Comparison of ENCODE assay signal across 8 mouse cellular contexts in the genomic region with DNA sequence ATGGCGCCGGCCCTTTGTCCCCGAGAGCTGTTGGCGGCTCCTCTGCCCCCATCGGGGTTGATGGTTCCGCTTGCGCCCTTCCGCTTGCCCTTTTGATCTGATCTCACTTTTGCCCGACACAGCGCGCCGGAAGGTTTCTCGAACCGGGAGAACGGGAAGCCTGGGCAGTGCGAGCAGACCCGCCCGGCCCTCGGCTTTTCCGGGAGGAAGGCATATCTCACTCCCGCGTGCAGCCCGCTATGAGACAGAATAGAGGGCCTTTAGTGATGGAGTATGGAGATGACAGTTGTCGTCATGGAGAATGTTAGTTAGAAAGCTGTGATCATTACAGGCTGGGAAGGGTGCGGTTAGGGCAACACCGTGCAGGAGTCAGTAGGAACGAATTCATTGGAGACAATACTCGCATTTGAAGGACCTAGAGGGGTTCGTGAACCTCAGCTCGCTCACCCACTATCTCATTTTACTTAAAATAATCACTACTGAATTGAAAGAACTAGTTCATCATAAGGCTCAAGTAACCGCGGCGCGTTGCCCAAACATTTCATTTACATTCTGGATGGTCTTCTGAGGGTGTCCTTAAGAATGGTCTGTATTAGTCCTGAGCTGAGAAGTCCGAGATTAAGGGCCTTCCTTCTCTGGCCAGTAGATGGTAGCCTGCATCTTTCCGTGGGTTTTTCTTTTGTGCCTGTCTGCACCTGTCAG.
A peak's percentile ranks its signal among the peaks of the same experiment; 100 is the strongest.
DNase-seq lines count a peak whose midpoint lies in the region; ATAC-seq lines count a peak whose summit lies in the region.

No protein-coding gene starts in this region.

- peak overlapping the region; percentile 59 for H3K4me2 ChIP-seq in forebrain, embryonic 11.5 days (ENCODE audit: low read depth, low read length, severe bottlenecking)
- H3K4me2 ChIP-seq in liver, embryonic 15.5 days, result peak overlapping the region; percentile 86
- H3K4me2 ChIP-seq in stomach, embryonic 14.5 days (replicated peaks; ENCODE audit: low read depth, low read length), result peak overlapping the region; percentile 49

- peak overlapping the region; percentile 95 for H3K27ac ChIP-seq in forebrain, embryonic 11.5 days (ENCODE audit: low read depth, low read length)
- peak overlapping the region; percentile 99 for H3K27ac ChIP-seq in liver, embryonic 15.5 days (replicated peaks)
- peak overlapping the region; percentile 97 for H3K27ac ChIP-seq in stomach, embryonic 14.5 days (ENCODE audit: low read length)

- no peaks in the 10 kb centered on the region for H3K27me3 ChIP-seq in forebrain, embryonic 11.5 days (ENCODE audit: control insufficient read depth, insufficient read depth, low read length)
- H3K27me3 ChIP-seq in liver, embryonic 15.5 days, result no peaks in the 10 kb centered on the region
- H3K27me3 ChIP-seq in stomach, embryonic 14.5 days (ENCODE audit: control insufficient read depth, insufficient read depth, low read length), result no peaks in the 10 kb centered on the region

- H3K36me3 ChIP-seq in forebrain, embryonic 11.5 days (ENCODE audit: control insufficient read depth, insufficient read depth, low read length), result no peaks in the 10 kb centered on the region; the same call in 1 of the 2 replicates
- H3K36me3 ChIP-seq in liver, embryonic 15.5 days (replicated peaks), result peaks cover 20% of the 10 kb centered on the region
- H3K36me3 ChIP-seq in stomach, embryonic 14.5 days (ENCODE audit: control insufficient read depth, insufficient read depth, low read length), result peaks cover 10% of the 10 kb centered on the region; the same call in 1 of the 2 replicates

- H3K9ac ChIP-seq in forebrain, embryonic 11.5 days (ENCODE audit: low read length), result peak overlapping the region; percentile 74
- H3K9ac ChIP-seq in liver, embryonic 15.5 days, result peak overlapping the region; percentile 86
- peak overlapping the region; percentile 39 for H3K9ac ChIP-seq in stomach, embryonic 14.5 days (replicated peaks; ENCODE audit: low read depth, low read length)

- H3K9me3 ChIP-seq in forebrain, embryonic 11.5 days (ENCODE audit: control insufficient read depth, low read length), result no peaks in the 10 kb centered on the region
- no peaks in the 10 kb centered on the region for H3K9me3 ChIP-seq in liver, embryonic 15.5 days (replicated peaks)
- no peaks in the 10 kb centered on the region for H3K9me3 ChIP-seq in stomach, embryonic 14.5 days (ENCODE audit: control insufficient read depth, low read depth, low read length)

- peak overlapping the region; percentile 83 for H3K4me3 ChIP-seq in forebrain, embryonic 11.5 days (ENCODE audit: low read depth, low read length)
- peak overlapping the region; percentile 79 for H3K4me3 ChIP-seq in liver, embryonic 15.5 days (replicated peaks)
- peak overlapping the region; percentile 60 for H3K4me3 ChIP-seq in stomach, embryonic 14.5 days (ENCODE audit: low read depth, low read length)

- peak; percentile 64 for ATAC-seq in forebrain, embryonic 11.5 days (replicated peaks; ENCODE audit: low FRiP score)
- ATAC-seq in liver, embryonic 15.5 days (ENCODE audit: insufficient read depth), result peak; percentile 68
- ATAC-seq in stomach, embryonic 14.5 days (ENCODE audit: insufficient number of reproducible peaks, insufficient read depth, low FRiP score, low read depth), result peak; percentile 74

- DNase-seq in cerebellum, adult 18-20 months, result peak; percentile 35 to 54
- no peak for DNase-seq in cerebellum, adult 11 months
- peak; percentile 51 for DNase-seq in ovary, postnatal 10 days (ENCODE audit: low spot score)
- DNase-seq in ovary, adult 18-20 months (ENCODE audit: low spot score), result no peak
- DNase-seq in forebrain, embryonic 11.5 days (ENCODE audit: low spot score), result no peak
- DNase-seq in urinary bladder, postnatal 10 days (ENCODE audit: low spot score), result no peak

- under 1% methylated on average over 36 of the region's 36 CpGs for WGBS in forebrain, embryonic 11.5 days
- under 1% methylated on average over 36 of the region's 36 CpGs for WGBS in liver, embryonic 15.5 days (ENCODE audit: insufficient replicate concordance)
- 0% methylated on average over 36 of the region's 36 CpGs for WGBS in stomach, embryonic 14.5 days

- H3K4me1 ChIP-seq in forebrain, embryonic 11.5 days (replicated peaks; ENCODE audit: control insufficient read depth, insufficient read depth, low read length), result no peaks in the 10 kb centered on the region
- peaks cover 25% of the 10 kb centered on the region for H3K4me1 ChIP-seq in liver, embryonic 15.5 days (replicated peaks)
- peaks cover 7% of the 10 kb centered on the region; the same call in 1 of the 2 replicates for H3K4me1 ChIP-seq in stomach, embryonic 14.5 days (ENCODE audit: control insufficient read depth, insufficient read depth, low read length)

Comparison
In these comparisons a context has a peak if more than half of its experiments do, and no peak if none do; other contexts are left out.
1. DNase-seq: peak in cerebellum, adult 18-20 months (2 of 2) and ovary, postnatal 10 days (single experiment); none in cerebellum, adult 11 months (single experiment), ovary, adult 18-20 months (single experiment), forebrain, embryonic 11.5 days (single experiment) and urinary bladder, postnatal 10 days (single experiment).
2. Peak in every context shown above with its lines, with median percentiles within 50 percentile points of each other: ATAC-seq, H3K27ac ChIP-seq, H3K4me2 ChIP-seq, H3K4me3 ChIP-seq and H3K9ac ChIP-seq.